Mouse (Mus musculus) c-Kit-positive CD71-positive TER-119-positive erythroid progenitor cells, embryonic 14.5 days (primary cell): ENCODE measurements at regions not wholly inside any gene's neighbourhood (a gene's known extent, or its start where the extent isn't known, plus 50 kb on each side); places are given as distances from the start of the nearest gene placed in this dataset.

Experiments
- DNase-seq: peaks from one replicate; pipeline ENCODE4 v3.0.0-alpha.2; 2013; ENCODE audit warnings: low spot score

- no peak for DNase-seq
Observed at GRCm38 (mm10) chr5:45027876-45028275, 228.4 kb upstream of the Ldb2 start.

GRCm38 (mm10) chr5:45025383-45025782, 225.9 kb upstream of the Ldb2 start:
- DNase-seq, result no peak

- DNase-seq, result no peak
Observed at GRCm38 (mm10) chr5:45007930-45008329, 208.4 kb upstream of the Ldb2 start.

GRCm38 (mm10) chr5:45000996-45001395, 201.5 kb upstream of the Ldb2 start:
- DNase-seq, result no peak

GRCm38 (mm10) chr5:44999032-44999431, 199.6 kb upstream of the Ldb2 start:
- no peak for DNase-seq

- DNase-seq, result no peak
Observed at GRCm38 (mm10) chr5:44975456-44976195, 176.1 kb upstream of the Ldb2 start.

GRCm38 (mm10) chr5:44943023-44943921, 143.8 kb upstream of the Ldb2 start:
- DNase-seq, result no peak

GRCm38 (mm10) chr5:44942575-44942974, 143.1 kb upstream of the Ldb2 start:
- no peak for DNase-seq

GRCm38 (mm10) chr5:44925476-44925875, 126.0 kb upstream of the Ldb2 start:
- no peak for DNase-seq

- DNase-seq, result no peak
Observed at GRCm38 (mm10) chr5:44922129-44922775, 122.8 kb upstream of the Ldb2 start.

GRCm38 (mm10) chr5:44917816-44918213, 118.3 kb upstream of the Ldb2 start:
- DNase-seq, result no peak

GRCm38 (mm10) chr5:44917173-44917815, 117.8 kb upstream of the Ldb2 start:
- DNase-seq, result no peak

GRCm38 (mm10) chr5:44902541-44902940, 103.1 kb upstream of the Ldb2 start:
- no peak for DNase-seq

GRCm38 (mm10) chr5:44886566-44887070, 87.1 kb upstream of the Ldb2 start:
- DNase-seq, result no peak

GRCm38 (mm10) chr5:44876946-44877345, 77.5 kb upstream of the Ldb2 start:
- DNase-seq, result no peak

GRCm38 (mm10) chr5:44872243-44872642, 72.8 kb upstream of the Ldb2 start:
- no peak for DNase-seq

- no peak for DNase-seq
Observed at GRCm38 (mm10) chr5:44863887-44864286, 64.4 kb upstream of the Ldb2 start.

GRCm38 (mm10) chr5:44863349-44863748, 63.9 kb upstream of the Ldb2 start:
- DNase-seq, result no peak

GRCm38 (mm10) chr5:44854189-44854588, 54.7 kb upstream of the Ldb2 start:
- no peak for DNase-seq
